Mouse (Mus musculus) NIH3T3 (cell line): ENCODE data around the gene Borcs8.

Experiments used
- DNase-seq: peaks from one replicate; pipeline ENCODE4 v3.0.0-alpha.2; 2012; ENCODE audit warnings: low read depth

Gene Borcs8

GRCm38 (mm10) chr8:70134086-70134485 is 5.2 kb upstream of the Borcs8 start:
- no peak for DNase-seq

GRCm38 (mm10) chr8:70134931-70135330 is 4.4 kb upstream of the Borcs8 start:
- DNase-seq: no peak

GRCm38 (mm10) chr8:70136591-70136990 is 2.7 kb upstream of the Borcs8 start:
- DNase-seq: no peak

- no peak for DNase-seq
Measured at GRCm38 (mm10) chr8:70137890-70138289, 1.4 kb upstream of the Borcs8 start.

- DNase-seq: peak; percentile 56
Measured at GRCm38 (mm10) chr8:70139981-70140380, 682 bp downstream of the Borcs8 start.

GRCm38 (mm10) chr8:70147678-70148607 is 8.6 kb downstream of the Borcs8 start:
- DNase-seq: no peak

- no peak for DNase-seq
Measured at GRCm38 (mm10) chr8:70150158-70150557, 10.9 kb downstream of the Borcs8 start.

- DNase-seq: peak; percentile 86
Measured at GRCm38 (mm10) chr8:70152537-70153257, 13.4 kb downstream of the Borcs8 start.

- DNase-seq: no peak
Measured at GRCm38 (mm10) chr8:70157240-70157800, 18.0 kb downstream of the Borcs8 start.

GRCm38 (mm10) chr8:70158069-70158853 is 19.0 kb downstream of the Borcs8 start:
- peak; percentile 73 for DNase-seq

- no peak for DNase-seq
Measured at GRCm38 (mm10) chr8:70159211-70159610, 19.9 kb downstream of the Borcs8 start.

GRCm38 (mm10) chr8:70160015-70160414 is 20.7 kb downstream of the Borcs8 start:
- no peak for DNase-seq

GRCm38 (mm10) chr8:70163316-70163715 is 24.0 kb downstream of the Borcs8 start:
- peak; percentile 46 for DNase-seq

GRCm38 (mm10) chr8:70166504-70167110 is 27.3 kb downstream of the Borcs8 start:
- peak; percentile 87 for DNase-seq

- DNase-seq: no peak
Measured at GRCm38 (mm10) chr8:70170116-70170515, 30.8 kb downstream of the Borcs8 start.

GRCm38 (mm10) chr8:70170748-70171147 is 31.4 kb downstream of the Borcs8 start:
- DNase-seq: no peak

- DNase-seq: no peak
Measured at GRCm38 (mm10) chr8:70171240-70171639, 31.9 kb downstream of the Borcs8 start.

GRCm38 (mm10) chr8:70172043-70172681 is 32.9 kb downstream of the Borcs8 start, which contains the start of gene Tmem161a:
Tmem161a (plus strand) TSS chr8:70172356.
- DNase-seq: peak; percentile 97

GRCm38 (mm10) chr8:70173320-70173719 is 34.0 kb downstream of the Borcs8 start:
- no peak for DNase-seq

GRCm38 (mm10) chr8:70174079-70174478 is 34.8 kb downstream of the Borcs8 start:
- no peak for DNase-seq

- no peak for DNase-seq
Measured at GRCm38 (mm10) chr8:70178231-70178630, 38.9 kb downstream of the Borcs8 start.
